Mouse (Mus musculus): ENCODE measurements at regions not wholly inside any gene's neighbourhood (a gene's known extent, or its start where the extent isn't known, plus 50 kb on each side); places are given as distances from the start of the nearest gene placed in this dataset.

DNA sequence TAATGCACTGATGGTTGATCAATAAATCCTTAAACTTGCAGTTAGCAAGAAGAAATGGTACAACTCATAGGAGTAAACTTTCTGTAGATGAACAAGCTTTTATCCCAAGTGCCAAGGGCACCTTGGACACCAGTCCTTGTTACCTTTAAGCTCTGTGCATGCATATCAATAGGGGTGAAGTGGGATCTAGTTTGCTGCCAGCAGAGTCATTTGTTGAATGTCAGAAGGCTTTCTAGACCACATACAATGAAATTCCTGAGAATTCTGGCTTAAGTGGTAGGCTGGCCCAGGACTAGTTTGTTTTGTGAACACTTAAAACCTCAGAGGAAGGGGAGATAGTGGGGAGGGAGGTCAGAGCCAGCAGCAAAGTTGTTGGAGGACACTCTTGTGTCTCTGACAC lies 437.9 kb upstream of the 4930412O13Rik start:
- DNase-seq, result no peak

DNA sequence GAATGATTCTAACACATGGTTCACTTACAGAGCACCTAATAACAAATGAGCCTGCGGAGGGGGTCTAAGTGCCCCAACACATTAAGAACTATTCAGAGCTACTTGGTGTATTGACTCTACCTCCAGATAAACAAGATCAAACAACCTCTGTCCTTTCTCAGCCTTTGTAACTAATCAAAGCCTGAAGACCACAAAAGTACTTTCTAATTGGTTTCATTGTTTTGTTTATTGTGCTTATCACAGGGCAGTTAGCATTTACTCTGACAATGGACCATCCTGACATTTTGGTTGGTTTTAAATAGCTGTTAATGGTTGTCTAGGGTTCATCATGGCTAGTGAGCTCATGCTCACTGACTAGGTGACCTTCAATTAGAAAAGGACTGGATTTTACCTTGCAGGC lies 435.2 kb upstream of the 4930412O13Rik start:
- DNase-seq, result no peak

DNA sequence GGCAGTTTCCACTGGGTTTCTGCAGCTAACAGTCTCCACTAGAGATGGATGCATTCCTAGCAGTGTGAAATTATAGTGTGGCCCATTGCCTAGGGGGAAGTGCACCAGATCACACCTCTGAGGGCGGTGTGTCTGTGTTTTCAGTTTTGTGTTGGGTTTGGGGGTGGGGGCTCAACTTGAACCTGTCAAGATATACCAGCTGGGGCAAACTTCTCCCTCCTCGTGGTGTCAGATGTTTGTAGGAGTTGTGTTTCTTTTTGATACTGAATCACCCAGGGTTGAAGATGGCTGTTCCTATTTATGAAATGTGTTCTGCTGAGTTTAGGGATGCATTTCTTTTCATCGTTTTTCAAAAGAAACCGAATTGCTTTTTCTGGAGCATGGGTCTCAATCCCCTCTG lies 416.6 kb upstream of the 4930412O13Rik start:
- no peak for DNase-seq

DNA sequence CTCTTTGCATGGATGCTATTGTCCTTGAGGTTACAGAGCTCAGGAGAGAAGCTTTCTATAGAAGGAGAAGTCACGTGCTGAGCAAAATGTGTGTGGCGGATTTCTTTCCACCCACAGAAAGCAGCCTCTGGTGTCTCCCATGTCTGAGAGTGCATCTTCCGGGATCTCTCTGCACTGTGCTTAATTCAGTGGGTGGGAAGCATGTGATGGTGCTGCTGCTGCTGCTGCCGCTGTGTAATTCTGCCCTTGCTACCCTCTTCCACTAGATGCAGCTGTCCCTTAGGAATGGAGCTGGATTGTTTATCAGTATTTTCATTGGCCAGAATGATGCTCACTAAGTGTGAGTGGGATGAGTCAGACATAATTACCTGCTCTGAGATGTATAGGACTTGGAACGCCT lies 416.2 kb upstream of the 4930412O13Rik start:
- no peak for DNase-seq

DNA sequence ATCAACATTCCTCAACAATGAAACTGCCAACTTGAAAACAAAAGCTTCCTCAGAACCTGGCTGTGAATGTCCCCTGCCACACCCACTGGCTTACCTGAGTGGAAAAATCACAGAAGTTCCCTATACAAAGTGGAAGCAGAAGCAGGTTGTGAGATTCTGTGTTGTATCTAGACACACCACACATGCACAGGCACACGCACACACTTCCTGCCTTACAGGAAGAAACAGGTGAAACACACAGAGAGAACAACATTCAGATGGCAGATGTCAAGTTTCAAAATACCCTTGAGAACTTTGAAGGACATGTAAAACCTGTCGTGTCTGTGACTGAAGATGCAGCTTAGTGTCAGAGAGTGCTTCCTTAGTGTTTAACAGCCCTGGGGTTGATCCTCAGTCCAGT lies 413.5 kb upstream of the 4930412O13Rik start:
- DNase-seq, result no peak

DNA sequence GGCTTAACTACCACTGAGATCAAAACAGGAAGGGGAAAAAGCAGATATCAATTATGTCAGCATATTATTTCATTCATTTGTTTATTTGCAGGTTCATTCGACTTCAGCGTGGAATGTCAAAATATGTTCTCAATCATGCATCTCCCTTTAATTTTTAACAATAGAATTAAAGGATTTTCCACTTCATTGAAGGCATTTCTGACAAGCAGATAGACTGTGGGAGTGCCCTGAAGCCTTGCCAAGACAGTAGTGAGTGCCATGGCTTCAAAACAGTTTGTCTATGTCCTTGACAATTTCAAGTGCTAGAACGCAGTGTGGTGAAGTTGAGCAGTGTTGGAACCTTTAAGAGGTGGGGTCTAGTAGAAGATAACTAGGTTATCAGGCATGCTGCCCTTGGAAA lies 412.4 kb upstream of the 4930412O13Rik start:
- no peak for DNase-seq

DNA sequence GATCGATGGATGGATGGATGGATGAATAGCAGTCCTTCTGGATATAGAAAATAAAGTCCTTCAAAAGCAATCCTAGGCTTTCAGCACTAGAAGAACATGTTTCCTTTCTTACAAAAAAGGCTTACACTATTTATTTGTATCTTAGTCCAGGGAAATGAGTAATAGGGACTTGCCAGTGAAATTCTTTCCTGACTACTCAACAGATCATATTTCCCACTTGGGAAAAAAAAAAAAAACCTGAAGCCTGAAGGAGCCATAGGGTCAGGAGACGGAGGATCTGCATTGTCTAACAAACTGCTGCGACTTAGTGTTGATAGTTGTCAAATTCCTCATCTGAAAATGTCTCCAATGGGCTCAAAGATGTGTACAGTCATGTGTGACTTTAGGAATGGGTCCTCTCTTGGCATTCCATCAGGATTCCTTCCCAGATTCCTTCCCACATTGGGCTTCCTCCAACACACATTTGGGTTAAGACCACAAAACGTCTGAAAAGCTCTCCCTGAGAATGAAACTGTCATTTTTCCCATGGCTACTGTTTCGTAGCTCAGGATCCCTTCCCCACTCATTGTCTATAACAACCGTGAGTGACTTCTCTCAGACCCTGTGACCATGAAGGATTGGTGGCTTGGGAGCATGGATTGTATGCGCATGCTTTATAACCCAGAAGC lies 399.2 kb upstream of the 4930412O13Rik start:
- DNase-seq, result no peak

DNA sequence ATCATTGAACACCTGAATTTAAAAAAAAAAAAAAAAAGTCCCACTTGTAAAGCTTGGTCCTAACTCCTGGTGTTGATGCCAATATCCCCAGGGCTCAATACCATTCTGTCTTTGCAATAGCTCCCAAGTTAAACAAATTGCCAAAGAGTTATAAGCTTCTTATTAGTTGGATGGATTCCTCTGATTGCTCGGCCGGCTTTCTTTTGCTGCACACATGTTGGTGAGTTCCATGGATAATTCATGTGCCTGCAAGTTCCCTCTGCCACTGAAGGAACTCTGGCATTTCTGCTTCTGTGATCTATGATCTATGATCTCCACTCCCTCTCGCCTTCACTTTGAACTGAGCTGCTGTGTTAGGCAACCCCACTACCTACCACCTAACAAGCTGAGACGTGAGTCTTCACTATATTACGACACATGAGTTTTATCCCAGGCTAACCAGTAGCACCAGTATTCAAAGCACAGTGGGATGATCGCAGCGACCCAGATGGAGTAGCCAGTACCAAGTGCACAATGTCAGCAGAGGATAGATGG lies 393.6 kb upstream of the 4930412O13Rik start:
- DNase-seq, result no peak

DNA sequence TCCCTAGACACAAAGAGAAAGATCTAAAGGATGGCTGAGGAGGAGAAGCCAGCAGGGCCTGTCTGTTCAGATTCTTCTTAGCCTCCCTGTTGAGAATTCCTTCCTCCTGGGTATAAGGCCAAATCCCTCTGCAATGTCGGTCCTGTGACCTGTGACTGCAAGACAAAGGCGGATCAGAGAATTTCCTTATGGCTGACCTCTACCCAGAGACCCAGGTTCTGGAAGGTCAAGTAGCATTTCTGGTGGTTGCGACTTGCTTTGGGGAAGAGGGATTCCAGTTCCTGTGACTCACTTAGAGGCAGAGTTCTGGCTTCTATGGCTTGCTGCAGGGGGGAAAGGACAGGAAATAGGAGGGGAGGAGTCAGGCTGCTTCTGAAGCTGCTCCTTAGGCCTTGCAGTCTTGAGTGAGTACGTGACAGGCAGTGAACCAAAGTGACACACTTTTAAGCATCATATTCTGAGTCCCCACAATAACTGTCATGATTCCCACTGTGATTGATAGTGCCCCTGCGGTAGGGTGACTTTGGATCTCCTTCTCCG lies 387.4 kb upstream of the 4930412O13Rik start:
- no peak for DNase-seq

DNA sequence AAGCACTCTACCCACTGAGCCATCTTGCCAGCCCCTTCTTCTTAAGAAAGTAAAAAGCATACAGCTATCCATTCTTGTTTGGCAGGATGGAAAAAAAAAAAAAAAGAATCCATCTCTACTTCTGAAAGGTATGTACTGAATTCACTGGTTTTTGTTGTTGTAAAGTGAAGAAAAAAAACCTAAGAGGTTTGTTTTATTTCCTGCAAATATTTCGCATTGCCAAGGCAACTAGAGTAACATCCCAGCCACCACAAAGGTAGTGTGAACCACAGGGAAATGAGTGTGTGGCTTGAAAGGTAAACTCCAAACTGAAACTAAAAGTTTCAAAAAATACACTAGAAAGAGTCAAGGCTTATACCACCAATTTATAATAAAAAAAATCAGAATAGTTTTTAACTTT lies 361.0 kb upstream of the 4930412O13Rik start:
- no peak for DNase-seq

DNA sequence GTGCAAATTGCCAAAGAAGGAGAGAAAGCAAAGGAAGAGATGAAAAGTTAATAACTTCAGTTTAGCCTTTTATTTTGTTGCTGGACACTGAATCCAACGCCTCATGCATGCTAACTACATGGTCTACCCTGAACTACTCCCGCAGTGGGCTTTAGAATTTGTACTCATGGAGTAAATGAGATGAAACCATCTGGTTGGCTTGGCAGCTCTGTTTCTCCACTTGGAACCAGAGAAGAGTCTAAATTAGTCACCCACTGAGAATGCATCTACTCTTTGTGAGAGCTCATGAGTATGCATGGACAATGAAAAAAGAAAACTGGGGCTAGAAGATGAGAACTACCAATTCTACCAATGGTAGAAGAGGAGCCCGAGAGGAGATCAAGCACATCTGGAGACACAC lies 355.1 kb upstream of the 4930412O13Rik start:
- DNase-seq, result no peak

DNA sequence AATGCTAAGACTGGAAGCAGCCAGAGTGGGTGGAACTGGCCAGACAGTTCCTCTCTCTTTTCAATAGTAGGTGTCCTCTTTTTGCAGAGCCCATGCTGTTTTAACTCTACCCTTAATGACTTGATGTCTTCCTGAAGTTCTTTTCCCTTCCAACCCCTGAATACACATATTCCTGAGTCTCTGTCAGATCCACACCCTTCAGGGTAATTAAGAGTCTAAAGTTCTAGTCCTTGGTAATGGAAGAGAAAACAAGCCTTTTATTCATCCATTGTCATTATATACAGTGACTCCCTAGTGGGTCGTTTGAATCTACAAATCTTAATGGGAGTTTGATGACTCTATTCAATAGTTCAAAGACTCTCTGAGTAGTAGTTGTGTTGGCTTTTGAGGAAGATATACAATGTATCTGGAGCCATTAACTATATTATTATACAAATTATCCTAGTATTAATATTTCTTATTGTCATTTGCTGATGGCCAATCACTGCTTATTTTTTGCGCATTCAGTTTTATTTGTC lies 345.9 kb upstream of the 4930412O13Rik start:
- no peak for DNase-seq

DNA sequence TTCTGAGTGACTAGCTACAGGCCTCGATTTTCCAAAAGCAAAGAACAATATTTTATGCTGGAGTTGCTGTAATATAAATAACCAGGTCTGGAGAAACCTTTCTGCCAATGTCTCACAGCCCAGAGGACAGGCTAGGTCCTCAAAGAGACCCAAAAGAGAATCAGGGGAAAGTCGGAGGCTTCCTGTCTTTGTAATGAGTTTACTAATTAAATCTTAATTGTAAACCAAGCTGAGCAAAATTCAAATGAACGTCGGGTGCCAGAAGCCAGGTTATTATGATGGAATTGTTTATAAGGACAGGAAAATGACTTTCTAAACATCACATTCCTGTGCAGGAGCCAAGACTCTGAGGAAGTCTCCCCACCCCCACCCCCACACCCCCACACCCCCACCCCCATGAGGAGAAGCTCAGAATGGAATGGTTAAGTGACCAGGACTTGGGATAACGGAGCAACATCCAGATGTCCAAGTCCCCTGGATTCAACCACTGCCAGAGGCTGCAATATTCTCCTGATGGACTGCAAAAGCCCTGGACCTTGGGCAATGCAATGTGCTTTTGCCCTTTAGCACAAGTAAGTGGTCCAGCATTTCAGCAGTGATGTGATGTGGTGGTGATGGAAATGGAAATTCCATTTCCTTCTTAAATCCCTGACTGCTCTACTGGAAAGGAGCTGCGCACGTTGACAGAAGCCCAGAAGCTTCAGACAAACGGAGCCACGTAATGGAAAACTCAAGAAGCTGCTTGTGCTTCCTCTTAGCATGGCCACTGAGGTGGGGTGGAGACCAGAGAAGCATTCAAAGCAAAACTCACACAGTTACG lies 333.1 kb upstream of the 4930412O13Rik start:
- no peak for DNase-seq

DNA sequence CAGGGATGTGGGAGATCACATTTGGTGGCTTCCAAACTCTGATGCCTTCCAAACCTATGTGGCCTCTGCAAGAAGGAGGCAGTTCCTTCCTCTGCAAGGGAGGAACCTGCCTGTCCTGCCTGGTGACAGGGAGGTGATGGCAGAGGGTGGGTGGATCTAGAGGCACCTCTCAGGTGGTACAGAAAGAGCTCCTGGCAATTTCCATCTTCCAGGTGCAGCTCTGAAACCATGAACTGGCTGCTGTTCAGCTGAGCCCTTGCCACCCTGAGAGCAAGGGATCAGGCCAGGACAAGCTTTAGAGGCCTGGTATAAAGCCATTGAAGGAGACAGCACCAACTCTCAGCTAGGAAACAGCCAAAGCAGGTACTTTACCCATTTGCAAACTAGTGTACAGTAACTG lies 327.7 kb upstream of the 4930412O13Rik start:
- DNase-seq, result no peak

DNA sequence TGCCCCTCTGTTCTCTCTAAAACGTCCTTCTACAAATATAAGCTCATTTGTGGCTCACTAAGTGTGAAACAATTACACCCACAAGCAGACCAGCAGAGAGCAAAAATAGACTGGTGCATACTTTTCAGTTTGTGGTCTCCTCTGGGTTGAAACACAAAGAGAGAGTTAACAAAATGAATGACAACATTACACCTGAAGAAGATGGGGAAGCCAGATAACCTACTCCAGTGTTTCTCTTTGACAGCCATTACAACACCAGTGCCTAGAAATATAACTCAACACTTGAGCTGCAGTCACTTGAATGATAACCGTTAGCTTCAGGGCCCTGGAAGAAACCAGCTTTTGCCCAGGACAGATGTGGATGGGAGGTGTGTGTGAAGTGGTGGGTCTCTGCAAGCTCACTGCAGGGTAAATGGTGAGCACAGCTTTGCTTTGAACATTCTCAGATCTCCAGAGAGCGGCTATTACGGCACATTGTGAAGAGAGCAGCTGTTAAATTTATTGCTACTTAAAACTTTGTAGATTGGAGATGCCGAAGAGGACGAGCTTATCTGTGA lies 316.5 kb upstream of the 4930412O13Rik start:
- DNase-seq, result no peak

DNA sequence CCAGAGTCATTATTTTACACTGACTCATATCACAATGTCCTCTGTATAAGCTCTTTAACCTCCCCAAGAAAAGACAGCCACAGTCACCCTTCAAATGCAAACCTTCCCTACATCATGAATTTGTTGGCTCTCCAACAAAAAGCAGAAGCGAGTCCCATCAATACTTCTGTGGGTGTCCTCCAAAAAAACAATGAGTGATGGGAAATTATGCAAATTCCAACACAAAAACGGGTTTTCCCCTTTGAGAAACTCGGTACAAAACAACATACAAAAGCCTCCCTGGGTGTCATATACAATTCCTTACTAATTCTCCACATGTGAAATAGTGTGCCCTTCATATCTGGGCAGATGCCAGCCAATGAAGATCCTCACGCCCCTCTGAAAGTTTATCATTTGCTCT lies 311.8 kb upstream of the 4930412O13Rik start:
- DNase-seq, result no peak

DNA sequence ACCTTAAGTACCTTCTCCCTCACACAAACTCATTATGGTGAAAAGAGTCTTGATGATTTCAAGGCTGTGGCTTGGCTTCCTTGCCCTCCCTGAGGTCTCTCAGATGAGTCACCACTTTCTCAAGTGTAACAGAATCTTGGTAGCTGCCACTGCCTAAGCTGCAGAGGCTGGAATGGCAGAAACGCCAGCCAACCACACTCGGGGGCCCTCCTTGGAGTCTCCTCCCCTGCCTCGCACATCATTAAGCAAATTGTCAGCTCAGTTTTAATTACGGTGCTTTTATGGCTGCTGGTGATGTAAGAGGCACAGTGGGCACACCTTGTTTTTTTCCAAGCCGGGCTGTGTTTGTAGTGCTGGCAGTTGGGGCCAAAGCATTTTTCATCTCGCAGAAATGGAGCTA lies 306.9 kb upstream of the 4930412O13Rik start:
- DNase-seq, result no peak

DNA sequence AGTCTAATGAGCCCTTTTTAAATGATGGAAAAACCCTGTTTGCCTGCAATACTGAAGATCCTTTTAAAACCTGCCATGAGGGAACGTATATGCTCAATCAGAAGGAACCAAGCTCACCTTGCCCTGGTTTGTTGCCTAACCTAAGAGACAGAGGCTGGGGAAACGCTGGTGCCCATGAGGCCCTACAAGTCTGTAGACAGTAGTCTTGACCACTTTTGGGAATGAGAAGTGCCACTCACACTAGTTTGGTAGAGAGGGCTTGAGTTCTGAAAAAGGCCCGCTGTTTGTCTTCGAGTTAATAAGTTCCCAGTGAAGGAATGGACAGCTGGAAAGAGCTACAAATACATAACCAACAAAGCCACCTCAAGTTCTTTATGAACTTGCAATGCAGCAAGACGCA lies 306.4 kb upstream of the 4930412O13Rik start:
- no peak for DNase-seq

DNA sequence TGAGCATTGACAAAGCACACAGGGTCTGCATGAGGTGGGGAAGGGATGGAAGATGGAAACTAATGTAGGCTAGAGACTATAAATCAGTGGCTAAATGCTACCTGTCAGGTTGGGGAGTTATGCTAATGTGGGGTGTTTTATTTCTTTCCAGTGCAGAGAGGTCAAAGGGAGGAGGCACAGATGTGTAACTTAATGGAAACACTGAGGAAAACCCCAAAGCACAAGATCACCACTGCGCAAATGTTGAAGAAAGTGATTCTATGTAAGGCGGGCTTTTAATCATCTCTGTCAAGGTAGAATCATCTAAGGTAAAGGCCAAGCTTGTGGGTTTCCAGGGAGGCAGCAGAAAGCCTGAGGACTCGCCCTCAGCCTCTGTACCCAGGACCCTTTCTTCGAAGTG lies 303.2 kb upstream of the 4930412O13Rik start:
- DNase-seq, result no peak

DNA sequence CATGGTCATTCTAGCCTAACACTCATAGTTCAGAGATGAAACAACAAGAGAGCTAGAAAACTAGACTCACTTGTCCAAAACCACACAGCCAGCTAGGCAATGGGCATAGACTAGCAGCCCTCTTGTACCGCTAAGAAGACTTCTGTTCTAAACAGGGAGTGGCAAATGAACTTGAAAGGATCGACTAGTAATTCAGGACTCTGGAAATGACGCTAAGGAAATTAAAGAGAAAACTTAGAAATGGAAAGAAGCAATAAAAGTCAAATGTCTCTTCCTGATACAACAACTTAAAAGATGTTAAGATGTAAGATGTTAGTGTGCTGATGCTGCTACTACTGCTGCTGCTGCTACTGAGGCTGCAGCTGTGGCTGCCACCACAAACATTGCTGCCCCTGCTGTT lies 293.7 kb upstream of the 4930412O13Rik start:
- no peak for DNase-seq

DNA sequence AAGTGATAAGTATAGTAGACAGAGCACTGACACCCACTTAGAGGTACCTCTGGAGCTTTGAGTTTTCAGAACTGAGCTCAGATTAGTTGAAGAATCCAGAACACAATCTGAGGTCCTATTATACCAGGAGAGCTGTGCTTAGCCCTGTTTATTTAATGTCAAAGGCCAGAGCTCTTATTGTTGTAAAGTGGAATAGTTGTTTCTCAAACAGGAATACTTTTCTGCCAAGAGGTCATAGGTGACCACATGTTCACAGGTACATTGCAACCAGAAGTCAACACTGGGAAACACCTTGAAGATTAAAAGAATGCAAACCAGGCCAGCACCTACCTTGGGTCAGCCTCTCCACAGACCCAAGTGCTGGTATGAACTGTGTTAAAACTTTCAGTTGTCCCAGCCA lies 291.9 kb upstream of the 4930412O13Rik start:
- no peak for DNase-seq

DNA sequence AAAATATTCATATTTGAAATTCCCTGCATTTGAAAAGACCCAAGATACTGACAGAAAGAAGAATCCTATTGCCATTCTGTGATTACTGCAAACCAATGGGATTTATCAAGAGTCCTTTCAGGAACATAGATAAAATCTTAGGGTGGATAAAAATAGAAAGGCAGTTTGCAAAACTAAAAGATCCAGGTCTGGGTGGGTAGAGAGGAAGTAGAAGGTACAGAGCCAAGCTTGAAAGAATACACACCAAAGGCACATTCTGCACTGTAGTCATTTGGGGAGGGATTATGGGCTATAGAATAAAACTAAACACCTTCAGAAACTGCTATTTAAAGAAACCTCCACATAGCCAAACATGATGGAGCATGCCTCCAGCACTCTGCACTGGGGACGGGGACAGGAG lies 288.5 kb upstream of the 4930412O13Rik start:
- no peak for DNase-seq

DNA sequence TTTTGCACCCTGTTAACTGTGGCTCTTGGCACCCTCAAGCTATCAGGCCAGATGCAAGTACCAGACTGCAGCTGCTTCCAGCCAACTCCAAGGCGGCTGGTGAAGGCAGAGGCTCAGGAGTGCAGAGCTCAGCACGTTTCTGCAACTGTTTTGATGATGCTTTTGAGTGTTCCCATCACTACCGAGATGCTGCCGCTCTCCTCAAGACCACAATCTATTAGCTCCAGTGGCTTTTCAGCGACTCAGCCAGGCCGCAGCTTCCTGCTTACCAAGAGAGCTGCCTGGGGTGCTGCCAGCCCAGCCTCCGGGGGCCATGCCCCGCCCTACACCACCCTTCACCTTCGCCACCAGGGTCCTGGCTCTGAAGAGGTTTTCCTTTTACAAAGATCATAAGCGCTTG lies 287.1 kb upstream of the 4930412O13Rik start:
- no peak for DNase-seq
